Mouse (Mus musculus) liver, adult (tissue): Measurements from ENCODE around the gene Tab1.

ENCODE experiments used
- GATA4 ChIP-seq: IDR thresholded peaks from 2 replicates; pipeline ENCODE4 v1.6.1; 2014; ENCODE audit warnings: mild to moderate bottlenecking, low read length; ENCODE audit not compliant: insufficient replicate concordance

Tab1 gene

DNA sequence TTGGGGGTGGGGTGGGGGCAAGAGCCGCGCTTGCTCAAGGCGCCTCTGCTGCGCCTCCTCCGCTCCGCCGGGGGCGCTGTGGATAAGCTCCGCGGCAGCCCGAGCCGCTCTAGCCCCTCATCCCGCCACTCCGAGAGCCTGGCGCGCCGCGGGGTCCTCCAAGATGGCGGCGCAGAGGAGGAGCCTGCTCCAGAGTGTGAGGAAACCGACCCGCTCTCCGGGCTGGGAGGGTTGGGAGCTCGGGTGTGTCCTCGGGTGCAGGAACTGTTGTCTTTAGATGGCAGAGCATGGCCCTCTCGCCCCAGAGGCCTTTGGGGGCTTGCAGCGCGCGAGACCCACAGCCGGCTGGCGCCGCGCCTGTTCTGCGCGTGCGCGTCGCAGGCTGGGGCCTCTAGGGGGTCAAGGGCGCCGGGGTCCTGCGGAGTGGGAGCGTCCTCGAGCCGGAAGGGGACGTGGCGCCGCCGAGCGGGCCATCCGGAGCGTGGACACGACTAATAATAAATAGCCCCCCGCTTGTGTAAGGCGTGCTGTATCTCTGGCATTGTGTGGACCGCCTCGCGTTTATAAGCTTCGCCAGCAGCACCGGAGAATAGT is at the start of gene Tab1:
Gene Tab1, plus strand, starts transcription at position 135 of the 594 bp plus-strand sequence.
- TF ChIP-seq GATA4: peak; percentile 36; the same call in 1 of the 2 replicates

GRCm38 (mm10) chr15:80083276-80083731 is 49.6 kb upstream of the Tab1 start:
- TF ChIP-seq GATA4: peak; percentile 85; the same call in 1 of the 2 replicates

GRCm38 (mm10) chr15:80083740-80084139 is 49.2 kb upstream of the Tab1 start:
- TF ChIP-seq GATA4: no peak

GRCm38 (mm10) chr15:80087406-80088012 is 45.4 kb upstream of the Tab1 start:
- no peak for TF ChIP-seq GATA4

- no peak for TF ChIP-seq GATA4
Measured at GRCm38 (mm10) chr15:80088637-80089036, 44.3 kb upstream of the Tab1 start.

DNA sequence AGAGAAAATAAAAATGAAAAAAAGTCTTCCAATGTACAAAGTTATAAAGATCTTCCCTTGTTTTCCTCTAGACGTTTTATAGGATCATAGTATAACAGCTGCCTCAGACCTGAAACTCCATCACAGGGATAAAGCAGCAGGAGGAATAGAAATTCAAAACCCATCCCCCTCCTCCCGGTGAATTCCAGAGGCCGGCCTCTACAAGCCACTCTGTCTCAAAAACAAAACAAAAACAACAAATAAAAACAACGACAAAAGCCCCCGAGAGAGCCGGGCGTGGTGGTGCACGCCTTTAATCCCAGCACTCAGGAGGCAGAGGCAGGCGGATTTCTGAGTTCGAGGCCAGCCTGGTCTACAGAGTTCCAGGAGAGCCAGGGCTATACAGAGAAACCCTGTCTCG is 42.8 kb upstream of the Tab1 start:
- TF ChIP-seq GATA4: no peak

- no peak for TF ChIP-seq GATA4
Measured at GRCm38 (mm10) chr15:80090741-80091120, 42.2 kb upstream of the Tab1 start.

DNA sequence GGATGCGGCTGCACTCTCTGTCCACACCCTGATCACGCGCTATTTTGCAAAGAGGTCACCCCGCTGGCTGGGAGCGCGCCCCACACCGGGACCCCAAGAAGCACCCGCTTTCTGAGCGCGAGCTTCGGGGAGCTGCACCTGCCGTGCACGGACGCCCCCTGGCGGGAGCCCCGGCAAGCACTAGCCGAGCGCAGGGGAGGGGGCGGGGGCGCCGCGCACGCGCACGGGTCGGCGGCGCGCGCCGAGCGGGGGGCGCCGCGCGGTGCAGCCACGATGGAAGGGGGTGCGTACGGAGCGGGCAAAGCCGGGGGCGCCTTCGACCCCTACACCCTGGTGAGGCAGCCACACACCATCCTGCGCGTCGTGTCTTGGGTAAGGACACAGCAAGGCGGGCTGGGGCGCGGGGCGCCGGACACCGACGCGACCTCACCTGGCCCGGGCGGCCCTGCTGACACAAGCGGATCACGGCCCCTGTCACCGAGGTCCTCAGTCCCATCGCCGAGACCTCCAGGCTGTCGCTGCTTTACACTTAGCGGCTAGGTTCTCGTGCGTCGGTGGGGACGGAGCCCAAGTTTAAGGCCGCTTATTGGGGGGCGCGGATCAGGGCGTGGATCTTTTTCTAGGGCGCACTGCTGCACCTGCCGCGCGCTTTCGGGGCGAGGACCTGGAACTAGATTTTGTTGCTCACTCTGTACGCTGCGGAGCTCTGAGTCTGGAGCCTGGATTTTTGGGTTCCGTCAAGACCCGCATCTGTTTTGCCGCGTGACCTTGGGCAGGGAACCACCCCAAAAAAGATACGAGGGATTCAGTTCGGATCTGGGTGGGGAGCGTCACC is 41.6 kb upstream of the Tab1 start, which contains the start of the genes Syngr1 and Rpl3:
Gene Syngr1, plus strand, starts transcription at position 214 of the 835 bp plus-strand sequence.
Gene Rpl3, minus strand, starts transcription at position 748 of the 835 bp plus-strand sequence.
- TF ChIP-seq GATA4: no peak

DNA sequence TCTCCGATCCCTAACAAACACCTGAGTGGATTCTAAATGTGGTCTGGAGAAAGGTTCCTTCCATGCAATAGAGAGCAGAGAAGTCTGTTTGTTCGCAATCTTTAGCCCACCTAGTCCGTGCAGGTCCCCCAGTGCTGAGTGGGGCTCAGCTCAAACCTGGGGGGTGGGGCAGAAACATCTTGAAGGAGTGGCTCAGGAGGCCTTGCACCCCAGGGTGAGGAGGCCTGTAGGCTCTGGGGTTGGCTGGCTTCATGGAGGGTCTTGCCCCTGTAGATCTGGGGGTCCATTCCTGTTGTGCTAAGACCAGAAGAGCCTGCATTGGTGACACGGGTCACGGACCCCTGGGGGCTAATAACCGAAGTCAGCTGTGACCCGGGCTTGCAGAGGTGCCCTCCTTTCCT is 40.9 kb upstream of the Tab1 start:
- TF ChIP-seq GATA4: no peak

DNA sequence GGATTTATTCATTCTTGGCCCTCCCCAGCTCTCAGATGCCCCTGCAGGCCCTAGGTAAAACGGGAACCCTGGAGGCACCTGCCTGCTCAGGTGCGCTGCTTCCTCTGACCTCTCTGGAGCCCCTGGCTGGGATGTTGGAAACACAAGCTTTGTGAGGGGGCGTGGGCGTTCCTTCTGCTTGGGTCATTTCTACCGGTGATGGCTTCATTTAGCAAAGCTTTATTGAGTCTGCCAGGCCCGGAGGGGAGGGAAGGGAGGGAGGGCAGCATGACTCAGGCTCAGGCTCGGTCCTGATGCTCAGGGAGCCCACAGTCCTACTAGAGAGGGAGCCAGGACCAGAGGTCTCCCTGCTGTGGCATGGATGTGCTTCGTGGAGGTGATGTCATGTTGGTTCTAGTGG is 40.3 kb upstream of the Tab1 start:
- TF ChIP-seq GATA4: no peak

DNA sequence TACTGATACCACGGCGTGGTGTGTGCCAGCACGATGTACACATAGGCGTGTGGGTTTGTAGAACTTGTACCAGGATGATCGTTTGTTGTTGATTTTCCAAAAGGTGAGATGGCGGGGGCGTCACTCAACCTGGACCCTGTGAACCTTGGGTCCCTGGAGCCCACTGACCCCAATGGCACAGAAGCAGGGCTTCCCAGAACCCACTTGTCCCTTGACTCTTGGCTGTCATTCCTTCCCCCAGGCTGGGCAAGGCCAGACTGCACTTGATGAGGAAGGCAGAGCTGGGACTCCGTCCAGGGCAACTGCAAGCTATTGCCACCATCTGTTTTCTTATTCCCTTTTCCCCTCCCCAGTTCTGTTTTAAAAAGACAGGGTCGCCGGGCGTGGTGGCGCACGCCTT is 38.7 kb upstream of the Tab1 start:
- TF ChIP-seq GATA4: no peak

DNA sequence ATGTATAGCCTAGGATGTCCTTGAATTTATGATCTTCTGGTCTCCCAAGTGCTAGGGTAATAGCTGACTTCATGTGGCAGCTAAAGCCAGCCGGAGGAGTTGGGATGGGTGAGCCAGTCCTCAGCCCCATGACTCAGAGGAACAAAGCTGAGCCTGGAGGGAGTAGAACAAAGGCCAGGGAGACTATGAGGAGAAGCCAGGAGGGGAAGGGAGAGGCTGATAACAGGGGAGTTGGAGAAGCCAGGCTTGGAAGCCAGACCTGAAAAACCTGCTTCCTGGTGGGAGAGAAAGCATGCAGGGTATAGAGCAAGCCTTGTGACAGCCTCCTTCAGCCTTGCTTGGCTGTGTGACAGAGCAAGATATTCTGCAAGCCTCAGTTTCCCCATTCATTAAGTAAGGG is 37.3 kb upstream of the Tab1 start:
- TF ChIP-seq GATA4: no peak

DNA sequence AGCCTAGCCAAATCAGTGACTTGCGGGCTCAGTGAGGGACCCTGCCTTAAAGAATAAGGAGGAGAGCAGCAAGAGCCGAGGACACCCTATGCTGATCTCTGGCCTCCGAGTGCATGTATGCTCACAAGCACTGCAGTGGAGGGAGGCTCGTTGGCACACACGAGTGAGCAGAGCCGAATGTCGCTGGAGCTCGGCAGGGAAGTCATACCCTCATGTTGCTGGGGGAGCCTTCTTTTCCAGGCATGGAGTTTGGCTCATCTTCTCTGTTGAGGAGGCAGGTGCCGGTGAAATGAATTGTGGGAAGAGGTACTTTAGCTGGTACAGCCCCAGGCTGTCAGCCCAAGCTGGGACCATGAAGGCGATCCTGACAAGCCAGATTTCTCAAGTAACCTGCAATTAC is 36.5 kb upstream of the Tab1 start:
- no peak for TF ChIP-seq GATA4

- TF ChIP-seq GATA4: no peak
Measured at GRCm38 (mm10) chr15:80096946-80097881, 35.7 kb upstream of the Tab1 start.

DNA sequence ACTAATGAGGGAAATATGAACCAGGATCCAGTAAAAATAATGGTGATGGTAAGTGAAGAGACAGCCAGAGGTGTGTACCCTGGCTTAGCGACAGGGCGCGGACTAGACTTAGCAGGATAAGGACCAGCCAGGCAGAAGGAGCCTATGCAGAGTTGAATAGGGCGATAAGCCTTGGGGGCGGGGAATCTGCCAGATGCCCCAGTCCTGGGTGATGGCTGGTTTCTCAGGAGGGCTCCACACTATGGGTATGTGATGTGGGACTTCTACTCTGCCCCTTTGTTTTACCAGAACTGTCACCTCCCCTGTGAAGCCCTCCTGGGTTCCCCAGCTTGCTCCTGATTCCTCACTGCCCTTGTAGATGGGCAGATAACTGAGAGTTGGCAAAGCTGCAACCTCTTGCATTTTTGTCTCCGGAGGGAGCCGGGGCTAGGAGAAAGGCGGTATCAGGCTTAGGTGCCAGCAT is 34.9 kb upstream of the Tab1 start:
- TF ChIP-seq GATA4: no peak
